Mouse (Mus musculus) olfactory bulb, adult 2 months (tissue): ENCODE data around the gene Lrmda. TPM values are rescaled to one million over a fixed set of nuclear protein-coding genes. Genes with fewer than 3 reads are reported as not detected.

ENCODE experiments used
- H3K27ac ChIP-seq: fragments of 200-500 bp; 2 replicates; pipeline ENCODE4 v1.5.1; 2012; ENCODE audit warnings: low read depth, low read length; ENCODE audit not compliant: insufficient read depth
- H3K4me1 ChIP-seq: fragments of 200-500 bp; 2 replicates; pipeline ENCODE4 v1.6.1; 2012; ENCODE audit warnings: low read length; ENCODE audit not compliant: control insufficient read depth, insufficient read depth
- H3K4me3 ChIP-seq: fragments of 200-500 bp; 2 replicates; pipeline ENCODE4 v1.5.1; 2012; ENCODE audit warnings: mild to moderate bottlenecking, low read depth, low read length, moderate library complexity; ENCODE audit not compliant: insufficient read depth
- CTCF ChIP-seq: fragments of 200-500 bp; IDR thresholded peaks from 2 replicates; pipeline ENCODE4 v1.5.1; 2012; ENCODE audit warnings: low read depth, mild to moderate bottlenecking, low read length, moderate library complexity; ENCODE audit not compliant: insufficient read depth
- POLR2A ChIP-seq: fragments of 200-500 bp; IDR thresholded peaks from 2 replicates; pipeline ENCODE4 v1.6.1; 2012; ENCODE audit warnings: mild to moderate bottlenecking, low read depth, low read length, moderate library complexity; ENCODE audit not compliant: insufficient read depth
- WGBS: fragments of 180-500 bp; shearing (Covaris S2); methylation state at CpG from one replicate; pipeline ENCODE4 v1.1.7; 2018; 5-methylcytosine and 5-hydroxymethylcytosine counted together
- polyA plus RNA-seq: library from polyadenylated mRNA; stranded (reverse); fragments of >200 nt; gene quantifications from 2 replicates; pipeline ENCODE4 v1.2.4, GENCODE M21; 2012; ENCODE audit warnings: low replicate concordance; ENCODE audit not compliant: missing spikeins, insufficient read depth, insufficient read length

Gene Lrmda
- polyA plus RNA-seq, 1 experiment = not detected

- 96% methylated on average over 1 of the region's 1 CpGs for WGBS
- no peak overlapping the region for H3K4me3 ChIP-seq
- TF ChIP-seq POLR2A (no peak), CTCF (no peak)
- H3K4me1 ChIP-seq = no peaks in the 10 kb centered on the region
- H3K27ac ChIP-seq = no peak overlapping the region
Measured at GRCm38 (mm10) chr14:22928683-22929082, 909.2 kb downstream of the Lrmda start.

- TF ChIP-seq CTCF = no peak
- no peak for TF ChIP-seq POLR2A
- no peaks in the 10 kb centered on the region for H3K4me1 ChIP-seq
- H3K27ac ChIP-seq = no peak overlapping the region
- H3K4me3 ChIP-seq = no peak overlapping the region
- 89% methylated on average over 2 of the region's 2 CpGs for WGBS
Measured at GRCm38 (mm10) chr14:22929585-22929984, 910.1 kb downstream of the Lrmda start.

DNA sequence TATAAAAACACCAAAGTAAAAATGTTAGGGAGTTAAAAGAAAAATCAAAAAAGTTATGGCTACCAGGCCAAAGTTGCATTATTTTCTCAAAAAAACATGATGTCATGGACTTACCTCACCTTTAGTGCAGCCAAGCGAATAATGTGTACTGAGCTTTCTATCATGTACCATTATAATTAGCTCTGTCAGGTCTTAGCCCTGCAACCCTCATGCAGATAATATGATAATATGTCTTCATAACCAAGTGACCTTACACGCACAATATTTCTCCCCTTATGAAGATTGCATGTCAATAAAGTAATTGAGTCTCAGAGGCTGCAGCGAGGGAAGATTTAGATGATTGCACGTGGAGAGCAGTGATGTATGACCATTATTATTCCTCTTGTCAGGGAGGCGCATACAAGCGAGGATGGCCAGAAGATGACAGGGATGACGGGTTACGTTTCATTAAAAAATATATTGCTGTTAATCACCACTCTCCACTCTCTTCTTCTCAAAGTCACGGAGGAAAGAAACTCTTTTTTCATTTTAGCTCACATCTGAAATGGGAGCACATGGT lies 911.1 kb downstream of the Lrmda start:
- 94% methylated on average over 9 of the region's 9 CpGs for WGBS
- no peak overlapping the region for H3K27ac ChIP-seq
- H3K4me1 ChIP-seq = no peaks in the 10 kb centered on the region
- no peak overlapping the region for H3K4me3 ChIP-seq
- no peak for TF ChIP-seq POLR2A

- no peak for TF ChIP-seq CTCF
- TF ChIP-seq POLR2A = no peak
- WGBS = 78% methylated on average over 4 of the region's 4 CpGs
- H3K4me3 ChIP-seq = no peak overlapping the region
- no peak overlapping the region for H3K27ac ChIP-seq
- H3K4me1 ChIP-seq = no peaks in the 10 kb centered on the region
Measured at GRCm38 (mm10) chr14:22931114-22931822, 911.8 kb downstream of the Lrmda start.

GRCm38 (mm10) chr14:22936701-22937100 lies 917.2 kb downstream of the Lrmda start:
- no peaks in the 10 kb centered on the region for H3K4me1 ChIP-seq
- no peak overlapping the region for H3K27ac ChIP-seq
- no peak overlapping the region for H3K4me3 ChIP-seq
- TF ChIP-seq CTCF (no peak), POLR2A (no peak)
- WGBS = 88% methylated on average over 3 of the region's 3 CpGs

DNA sequence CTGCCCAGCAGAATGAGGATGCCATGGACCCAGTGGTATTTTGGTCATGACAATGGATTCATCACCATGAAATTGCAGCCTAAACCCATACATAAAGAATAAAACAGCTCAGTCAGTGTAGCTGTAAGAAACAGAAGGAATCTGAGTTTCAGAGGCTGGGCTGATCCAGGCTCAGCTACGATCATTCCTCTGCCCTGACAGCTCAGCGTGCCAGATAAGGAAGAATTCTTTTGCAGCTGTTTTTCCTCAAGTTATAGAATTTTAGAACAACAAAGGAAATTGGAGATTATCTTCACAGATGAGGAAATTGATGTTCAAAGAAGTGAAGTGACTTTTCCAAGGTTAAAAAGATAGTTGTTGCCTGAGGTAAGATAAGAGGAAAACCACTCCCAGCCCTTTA lies 921.1 kb downstream of the Lrmda start:
- TF ChIP-seq POLR2A (no peak), CTCF (no peak)
- 85% methylated on average over 2 of the region's 2 CpGs for WGBS
- H3K4me3 ChIP-seq = no peak overlapping the region

GRCm38 (mm10) chr14:22942569-22942968 lies 923.1 kb downstream of the Lrmda start:
- TF ChIP-seq POLR2A (no peak), CTCF (no peak)
- WGBS = 95% methylated on average over 2 of the region's 2 CpGs
- no peak overlapping the region for H3K4me3 ChIP-seq
- no peaks in the 10 kb centered on the region for H3K4me1 ChIP-seq
- no peak overlapping the region for H3K27ac ChIP-seq

More for the DNA sequence above, 921.1 kb downstream of the Lrmda start:
- H3K27ac ChIP-seq = no peak overlapping the region
- no peaks in the 10 kb centered on the region for H3K4me1 ChIP-seq

- no peak overlapping the region for H3K27ac ChIP-seq
- TF ChIP-seq CTCF (no peak), POLR2A (no peak)
- H3K4me3 ChIP-seq = no peak overlapping the region
- no peaks in the 10 kb centered on the region for H3K4me1 ChIP-seq
Measured at GRCm38 (mm10) chr14:22949466-22949865, 930.0 kb downstream of the Lrmda start.

- no peak overlapping the region for H3K4me3 ChIP-seq
Measured at GRCm38 (mm10) chr14:22952981-22953380, 933.5 kb downstream of the Lrmda start.

More at GRCm38 (mm10) chr14:22952981-22953380, 933.5 kb downstream of the Lrmda start:
- H3K4me1 ChIP-seq = no peaks in the 10 kb centered on the region
- WGBS = 89% methylated on average over 1 of the region's 1 CpGs
- H3K27ac ChIP-seq = no peak overlapping the region
- TF ChIP-seq POLR2A (no peak), CTCF (no peak)
